Mouse (Mus musculus): Measurements from ENCODE around the gene Camk1g. TPM values are rescaled to one million over a fixed set of nuclear protein-coding genes. Genes with fewer than 3 reads are reported as not detected.

The Camk1g gene
- total RNA-seq, 1 experiment: not detected

- Histone ChIP-seq H3K9ac (ENCODE audit: insufficient read depth, low read depth, low read length, poor library complexity, severe bottlenecking) (no peak overlapping the region), H3K36me3 (ENCODE audit: control insufficient read depth, insufficient read depth, low read length, poor library complexity, severe bottlenecking) (no peaks in the 10 kb centered on the region), H3K9me3 (ENCODE audit: control insufficient read depth, insufficient read depth, low read depth, low read length) (no peaks in the 10 kb centered on the region), H3K27ac (ENCODE audit: insufficient read depth, low read depth, low read length, poor library complexity, severe bottlenecking) (no peak overlapping the region), H3K4me3 (ENCODE audit: insufficient read depth in 1 of 2, low read depth in 1 of 2, low read length in 2 of 2, poor library complexity in 1 of 2, severe bottlenecking in 1 of 2) (no peak overlapping the region), H3K4me1 (ENCODE audit: control insufficient read depth in 2 of 2, insufficient read depth in 2 of 2, low read length in 2 of 2, poor library complexity in 1 of 2) (no peaks in the 10 kb centered on the region)
- DNase-seq (ENCODE audit: low read depth, low spot score): no peak
- in situ Hi-C loops (cut with MboI; ENCODE audit: low sequenced_read_pairs in 2 of 2, unreplicated experiment in 2 of 2): no loop called here
- no peak for TF ChIP-seq CHD2 (IDR thresholded peaks at IDR 0.05; ENCODE audit: low read depth, low read length)
- no peak for TF ChIP-seq ZC3H11A (IDR thresholded peaks at IDR 0.05; ENCODE audit: borderline replicate concordance, low read depth, low read length)
- TF ChIP-seq MAFK (IDR thresholded peaks at IDR 0.05; ENCODE audit: insufficient read depth, low read depth, low read length): no peak
- no peak for TF ChIP-seq ZNF384 (IDR thresholded peaks at IDR 0.05; ENCODE audit: low read depth, low read length)
- TF ChIP-seq HCFC1 (IDR thresholded peaks at IDR 0.05; ENCODE audit: borderline replicate concordance, insufficient read depth, low read length): no peak
Measured at GRCm38 (mm10) chr1:193343853-193344252, 26.2 kb downstream of the Camk1g start.

GRCm38 (mm10) chr1:193342198-193342946 lies 27.7 kb downstream of the Camk1g start:
- no peaks in the 10 kb centered on the region for H3K36me3 ChIP-seq (ENCODE audit: control insufficient read depth, insufficient read depth, low read length, poor library complexity, severe bottlenecking)
- in situ Hi-C loops (cut with MboI; ENCODE audit: low sequenced_read_pairs in 2 of 2, unreplicated experiment in 2 of 2): no loop called here
- no peak overlapping the region for H3K27ac ChIP-seq (ENCODE audit: insufficient read depth, low read depth, low read length, poor library complexity, severe bottlenecking)
- no peak for TF ChIP-seq ZC3H11A (IDR thresholded peaks at IDR 0.05; ENCODE audit: borderline replicate concordance, low read depth, low read length)
- TF ChIP-seq CHD2 (IDR thresholded peaks at IDR 0.05; ENCODE audit: low read depth, low read length): no peak
- TF ChIP-seq HCFC1 (IDR thresholded peaks at IDR 0.05; ENCODE audit: borderline replicate concordance, insufficient read depth, low read length): no peak
- TF ChIP-seq ZNF384 (IDR thresholded peaks at IDR 0.05; ENCODE audit: low read depth, low read length): no peak
- no peak for TF ChIP-seq MAFK (IDR thresholded peaks at IDR 0.05; ENCODE audit: insufficient read depth, low read depth, low read length)
- no peaks in the 10 kb centered on the region for H3K4me1 ChIP-seq (ENCODE audit: control insufficient read depth in 2 of 2, insufficient read depth in 2 of 2, low read length in 2 of 2, poor library complexity in 1 of 2)
- H3K4me3 ChIP-seq (ENCODE audit: insufficient read depth in 1 of 2, low read depth in 1 of 2, low read length in 2 of 2, poor library complexity in 1 of 2, severe bottlenecking in 1 of 2): no peak overlapping the region
- no peak overlapping the region for H3K9ac ChIP-seq (ENCODE audit: insufficient read depth, low read depth, low read length, poor library complexity, severe bottlenecking)
- H3K9me3 ChIP-seq (ENCODE audit: control insufficient read depth, insufficient read depth, low read depth, low read length): no peaks in the 10 kb centered on the region
- DNase-seq (ENCODE audit: low read depth, low spot score): no peak

DNA sequence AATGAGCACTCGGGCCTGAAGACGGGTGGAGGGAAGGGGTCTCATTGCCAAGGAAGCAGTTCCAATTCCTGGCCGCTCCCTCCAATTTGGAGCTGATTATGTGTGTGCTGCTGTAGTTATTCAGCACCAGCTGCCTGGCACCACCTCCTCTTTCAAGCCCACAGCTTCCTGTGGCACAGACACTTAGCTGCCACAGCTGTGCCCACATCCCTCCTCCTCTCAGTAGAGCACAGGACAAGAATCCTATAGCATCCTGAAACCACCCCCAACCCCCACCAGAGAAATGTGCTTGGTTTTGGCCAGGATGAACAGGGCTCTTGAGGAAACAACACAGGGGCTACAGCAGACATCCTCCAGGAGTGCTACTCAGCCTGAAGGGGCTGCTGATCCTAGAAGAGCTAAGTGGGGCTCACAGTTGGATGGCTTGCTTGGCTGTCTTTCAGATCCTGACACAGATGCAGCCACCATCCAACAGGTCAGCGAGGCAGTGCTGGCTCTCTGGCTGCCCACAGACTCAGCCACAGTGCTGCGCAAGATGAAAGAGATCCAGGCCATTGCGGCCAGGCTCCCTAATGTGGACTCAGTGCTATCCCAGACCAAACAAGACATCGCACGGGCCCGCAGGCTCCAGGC lies 31.6 kb downstream of the Camk1g start:
- Histone ChIP-seq H3K27ac (ENCODE audit: insufficient read depth, low read depth, low read length, poor library complexity, severe bottlenecking) (no peak overlapping the region), H3K4me1 (ENCODE audit: control insufficient read depth in 2 of 2, insufficient read depth in 2 of 2, low read length in 2 of 2, poor library complexity in 1 of 2) (no peaks in the 10 kb centered on the region), H3K4me3 (ENCODE audit: insufficient read depth in 1 of 2, low read depth in 1 of 2, low read length in 2 of 2, poor library complexity in 1 of 2, severe bottlenecking in 1 of 2) (no peak overlapping the region), H3K9me3 (ENCODE audit: control insufficient read depth, insufficient read depth, low read depth, low read length) (no peaks in the 10 kb centered on the region), H3K36me3 (ENCODE audit: control insufficient read depth, insufficient read depth, low read length, poor library complexity, severe bottlenecking) (no peaks in the 10 kb centered on the region), H3K9ac (ENCODE audit: insufficient read depth, low read depth, low read length, poor library complexity, severe bottlenecking) (no peak overlapping the region)
- TF ChIP-seq ZC3H11A (IDR thresholded peaks at IDR 0.05; ENCODE audit: borderline replicate concordance, low read depth, low read length) (no peak), HCFC1 (IDR thresholded peaks at IDR 0.05; ENCODE audit: borderline replicate concordance, insufficient read depth, low read length) (no peak), CHD2 (IDR thresholded peaks at IDR 0.05; ENCODE audit: low read depth, low read length) (no peak), ZNF384 (IDR thresholded peaks at IDR 0.05; ENCODE audit: low read depth, low read length) (no peak), MAFK (IDR thresholded peaks at IDR 0.05; ENCODE audit: insufficient read depth, low read depth, low read length) (no peak)
- DNase-seq (ENCODE audit: low read depth, low spot score): no peak
- in situ Hi-C loops (cut with MboI; ENCODE audit: low sequenced_read_pairs in 2 of 2, unreplicated experiment in 2 of 2): no loop called here

GRCm38 (mm10) chr1:193337787-193338310 lies 32.2 kb downstream of the Camk1g start:
- H3K9me3 ChIP-seq (ENCODE audit: control insufficient read depth, insufficient read depth, low read depth, low read length): no peaks in the 10 kb centered on the region
- H3K4me3 ChIP-seq (ENCODE audit: insufficient read depth in 1 of 2, low read depth in 1 of 2, low read length in 2 of 2, poor library complexity in 1 of 2, severe bottlenecking in 1 of 2): no peak overlapping the region
- no peaks in the 10 kb centered on the region for H3K36me3 ChIP-seq (ENCODE audit: control insufficient read depth, insufficient read depth, low read length, poor library complexity, severe bottlenecking)
- no peak for TF ChIP-seq MAFK (IDR thresholded peaks at IDR 0.05; ENCODE audit: insufficient read depth, low read depth, low read length)
- TF ChIP-seq ZC3H11A (IDR thresholded peaks at IDR 0.05; ENCODE audit: borderline replicate concordance, low read depth, low read length): no peak
- TF ChIP-seq HCFC1 (IDR thresholded peaks at IDR 0.05; ENCODE audit: borderline replicate concordance, insufficient read depth, low read length): no peak
- TF ChIP-seq CHD2 (IDR thresholded peaks at IDR 0.05; ENCODE audit: low read depth, low read length): no peak
- no peak for TF ChIP-seq ZNF384 (IDR thresholded peaks at IDR 0.05; ENCODE audit: low read depth, low read length)
- no peak overlapping the region for H3K27ac ChIP-seq (ENCODE audit: insufficient read depth, low read depth, low read length, poor library complexity, severe bottlenecking)
- no peaks in the 10 kb centered on the region for H3K4me1 ChIP-seq (ENCODE audit: control insufficient read depth in 2 of 2, insufficient read depth in 2 of 2, low read length in 2 of 2, poor library complexity in 1 of 2)
- H3K9ac ChIP-seq (ENCODE audit: insufficient read depth, low read depth, low read length, poor library complexity, severe bottlenecking): no peak overlapping the region
- DNase-seq (ENCODE audit: low read depth, low spot score): no peak
- in situ Hi-C loops (cut with MboI; ENCODE audit: low sequenced_read_pairs in 2 of 2, unreplicated experiment in 2 of 2): no loop called here

Measured in ES-E14 (cell line).